Mouse (Mus musculus) neural tube, embryonic 12.5 days (tissue): ENCODE measurements at regions not wholly inside any gene's neighbourhood (a gene's known extent, or its start where the extent isn't known, plus 50 kb on each side); places are given as distances from the start of the nearest gene placed in this dataset.

Experiments
- ATAC-seq: fragments of 200-750 bp; cut with Nextera tagmentation; 2 replicates; pipeline ENCODE4 v1.8.0; 2017; ENCODE audit warnings: low read depth, mild to moderate bottlenecking, moderate TSS enrichment, moderate library complexity; ENCODE audit not compliant: low FRiP score
- H3K27ac ChIP-seq: fragments of 300-500 bp; sonication (generic); 2 replicates; pipeline ENCODE4 v1.5.1; 2016
- H3K27me3 ChIP-seq: fragments of 300-500 bp; sonication (generic); replicated peaks from 2 replicates; pipeline ENCODE4 v1.6.1; 2016; ENCODE audit warnings: mild to moderate bottlenecking
- H3K36me3 ChIP-seq: fragments of 300-500 bp; sonication (generic); 2 replicates; pipeline ENCODE4 v1.6.1; 2016; ENCODE audit warnings: mild to moderate bottlenecking
- H3K4me1 ChIP-seq: fragments of 300-500 bp; sonication (generic); 2 replicates; pipeline ENCODE4 v1.6.1; 2016
- H3K4me2 ChIP-seq: fragments of 300-500 bp; sonication (generic); replicated peaks from 2 replicates; pipeline ENCODE4 v1.6.1; 2016; ENCODE audit warnings: mild to moderate bottlenecking
- H3K4me3 ChIP-seq: fragments of 300-500 bp; sonication (generic); 2 replicates; pipeline ENCODE4 v1.5.1; 2016
- H3K9ac ChIP-seq: fragments of 300-500 bp; sonication (generic); 2 replicates; pipeline ENCODE4 v1.6.1; 2016; ENCODE audit warnings: mild to moderate bottlenecking
- H3K9me3 ChIP-seq: fragments of 300-500 bp; sonication (generic); 2 replicates; pipeline ENCODE4 v1.6.1; 2016; ENCODE audit warnings: mild to moderate bottlenecking
- WGBS: fragments of 180-500 bp; shearing (Covaris S2); methylation state at CpG from one replicate; pipeline ENCODE4 v1.1.7; 2016; 5-methylcytosine and 5-hydroxymethylcytosine counted together

DNA sequence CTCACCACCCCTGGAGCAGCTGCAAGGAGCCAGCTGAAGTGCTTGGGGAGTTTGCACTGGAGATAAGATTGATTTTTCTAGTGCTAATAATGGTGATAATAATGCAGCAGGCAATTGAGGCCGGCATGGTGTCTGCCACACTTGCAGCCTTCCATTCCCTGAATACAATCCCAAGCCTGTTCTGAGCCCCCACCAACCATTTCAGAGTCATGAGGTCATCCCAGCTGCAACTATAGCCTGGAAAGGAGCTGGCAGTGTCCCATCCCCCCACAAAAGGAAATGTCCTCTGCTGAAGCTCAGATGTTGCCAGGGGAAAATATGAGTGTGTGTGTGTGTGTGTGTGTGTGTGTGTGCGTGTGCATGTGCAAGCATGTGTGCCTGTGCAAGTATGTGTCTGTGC, 160.2 kb upstream of the Gas1 start:
- 43% methylated on average over 2 of the region's 2 CpGs for WGBS
- no peak; the same call in 1 of the 2 replicates for ATAC-seq
- H3K4me1 ChIP-seq: peaks cover 5% of the 10 kb centered on the region; the same call in 1 of the 2 replicates

DNA sequence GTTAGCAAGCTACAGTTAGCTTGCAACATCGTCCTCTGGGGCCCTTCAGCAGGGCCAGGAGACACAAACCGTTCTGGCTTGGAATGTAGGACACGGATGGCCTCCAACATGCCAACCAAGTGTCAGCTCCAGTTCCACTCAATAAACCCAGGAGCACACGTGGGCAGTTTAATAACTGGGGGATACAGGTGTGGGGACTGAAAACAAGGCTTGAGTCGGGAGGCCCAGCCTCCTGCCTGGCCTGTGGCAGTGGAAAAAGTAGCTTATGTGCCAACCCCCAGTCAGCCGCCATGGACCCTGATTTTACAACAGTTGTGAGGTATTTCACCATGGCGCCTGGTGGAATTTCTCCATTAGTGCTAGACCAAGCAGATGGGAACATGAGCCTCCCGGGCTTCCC, 160.9 kb upstream of the Gas1 start:
- H3K27me3 ChIP-seq: no peaks in the 10 kb centered on the region
- WGBS: 81% methylated on average over 8 of the region's 8 CpGs

More for the DNA sequence above, 160.2 kb upstream of the Gas1 start:
- Histone ChIP-seq H3K36me3 (no peaks in the 10 kb centered on the region), H3K4me2 (no peak overlapping the region), H3K9me3 (no peaks in the 10 kb centered on the region), H3K4me3 (no peak overlapping the region), H3K9ac (no peak overlapping the region), H3K27ac (no peak overlapping the region), H3K27me3 (no peaks in the 10 kb centered on the region)

DNA sequence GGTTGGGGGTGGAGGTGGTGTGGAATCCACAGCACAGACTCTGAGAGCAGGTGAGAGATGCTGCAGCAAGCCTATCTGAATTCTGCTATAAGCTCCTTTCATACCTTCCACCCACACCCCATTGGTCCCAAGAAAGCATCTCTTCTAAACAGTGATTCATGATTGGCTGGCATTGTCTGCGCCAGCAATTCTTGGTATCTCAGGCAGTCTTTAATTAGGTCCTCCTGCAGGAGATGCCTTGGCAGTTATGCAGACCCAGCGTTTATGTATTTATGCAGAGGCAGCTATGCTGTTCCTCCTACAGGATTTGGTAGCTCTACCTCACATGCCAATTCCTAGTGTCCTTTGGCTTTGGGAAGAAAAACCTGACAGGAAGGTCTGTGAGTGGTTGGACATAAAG, 162.9 kb upstream of the Gas1 start:
- H3K27me3 ChIP-seq: no peaks in the 10 kb centered on the region
- no peak for ATAC-seq
- H3K4me1 ChIP-seq: peaks cover 5% of the 10 kb centered on the region; the same call in 1 of the 2 replicates
- H3K27ac ChIP-seq: no peak overlapping the region
- H3K9me3 ChIP-seq: no peaks in the 10 kb centered on the region
- 90% methylated on average over 2 of the region's 2 CpGs for WGBS
- H3K4me3 ChIP-seq: no peak overlapping the region
- no peaks in the 10 kb centered on the region for H3K36me3 ChIP-seq
- no peak overlapping the region for H3K4me2 ChIP-seq
- no peak overlapping the region for H3K9ac ChIP-seq

More for the DNA sequence above, 160.9 kb upstream of the Gas1 start:
- H3K9ac ChIP-seq: no peak overlapping the region
- peaks cover 5% of the 10 kb centered on the region; the same call in 1 of the 2 replicates for H3K4me1 ChIP-seq
- no peaks in the 10 kb centered on the region for H3K9me3 ChIP-seq
- no peak overlapping the region for H3K4me2 ChIP-seq
- no peak overlapping the region for H3K27ac ChIP-seq
- no peak overlapping the region for H3K4me3 ChIP-seq
- no peaks in the 10 kb centered on the region for H3K36me3 ChIP-seq
- ATAC-seq: no peak

DNA sequence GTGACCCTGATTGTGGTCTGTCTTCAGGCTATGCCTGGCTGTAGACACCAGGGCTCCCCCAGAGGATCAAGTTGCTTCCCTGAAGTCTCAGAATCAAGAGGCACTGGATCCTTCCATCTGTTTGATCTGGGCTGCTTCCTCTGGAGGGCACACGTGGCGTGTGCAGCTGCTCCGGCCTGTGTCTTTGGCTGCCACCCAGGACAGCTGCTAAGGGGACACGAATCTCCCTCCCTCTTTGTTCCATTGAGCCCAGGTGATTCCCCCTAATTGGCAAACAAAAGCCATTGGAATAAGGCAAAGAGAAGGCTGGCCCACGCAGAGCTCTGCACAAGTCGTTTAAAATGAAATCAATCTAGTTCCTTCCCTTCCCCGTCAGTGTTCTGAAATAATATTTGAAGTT, 170.7 kb upstream of the Gas1 start:
- no peaks in the 10 kb centered on the region for H3K9me3 ChIP-seq
- H3K4me2 ChIP-seq: no peak overlapping the region
- H3K4me3 ChIP-seq: no peak overlapping the region
- H3K27me3 ChIP-seq: no peaks in the 10 kb centered on the region
- no peak overlapping the region for H3K9ac ChIP-seq
- 36% methylated on average over 7 of the region's 7 CpGs for WGBS
- no peak overlapping the region for H3K27ac ChIP-seq
- 0 out of 2 replicates have a peak, but pooled peaks cover 2% of the 10 kb centered on the region for H3K4me1 ChIP-seq
- H3K36me3 ChIP-seq: no peaks in the 10 kb centered on the region
- ATAC-seq: peak; percentile 41; the same call in 1 of the 2 replicates

DNA sequence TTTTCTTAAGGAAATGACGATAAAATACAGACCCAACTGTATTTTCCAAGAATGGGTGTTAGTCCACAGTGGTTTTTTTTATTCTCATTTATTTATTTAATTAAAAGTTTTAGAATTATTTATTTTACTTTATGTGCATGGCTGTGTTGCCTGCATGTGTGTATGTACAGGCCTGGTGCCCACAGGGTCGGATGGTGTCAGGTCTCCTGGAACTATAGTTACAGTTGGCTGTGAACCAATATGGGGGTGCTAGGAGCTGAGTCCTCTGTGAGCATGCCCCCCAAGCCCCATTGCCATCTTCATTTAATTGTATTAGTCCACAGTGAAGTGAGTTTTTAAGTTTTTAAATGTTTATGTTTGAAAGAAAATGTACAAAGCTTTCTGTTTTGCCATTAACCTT, 171.3 kb upstream of the Gas1 start:
- ATAC-seq: no peak
- Histone ChIP-seq H3K9ac (no peak overlapping the region), H3K36me3 (no peaks in the 10 kb centered on the region), H3K4me2 (no peak overlapping the region), H3K4me3 (no peak overlapping the region), H3K27ac (no peak overlapping the region), H3K4me1 (0 out of 2 replicates have a peak, but pooled peaks cover 2% of the 10 kb centered on the region), H3K9me3 (no peaks in the 10 kb centered on the region), H3K27me3 (no peaks in the 10 kb centered on the region)
- WGBS: 78% methylated on average over 2 of the region's 2 CpGs

DNA sequence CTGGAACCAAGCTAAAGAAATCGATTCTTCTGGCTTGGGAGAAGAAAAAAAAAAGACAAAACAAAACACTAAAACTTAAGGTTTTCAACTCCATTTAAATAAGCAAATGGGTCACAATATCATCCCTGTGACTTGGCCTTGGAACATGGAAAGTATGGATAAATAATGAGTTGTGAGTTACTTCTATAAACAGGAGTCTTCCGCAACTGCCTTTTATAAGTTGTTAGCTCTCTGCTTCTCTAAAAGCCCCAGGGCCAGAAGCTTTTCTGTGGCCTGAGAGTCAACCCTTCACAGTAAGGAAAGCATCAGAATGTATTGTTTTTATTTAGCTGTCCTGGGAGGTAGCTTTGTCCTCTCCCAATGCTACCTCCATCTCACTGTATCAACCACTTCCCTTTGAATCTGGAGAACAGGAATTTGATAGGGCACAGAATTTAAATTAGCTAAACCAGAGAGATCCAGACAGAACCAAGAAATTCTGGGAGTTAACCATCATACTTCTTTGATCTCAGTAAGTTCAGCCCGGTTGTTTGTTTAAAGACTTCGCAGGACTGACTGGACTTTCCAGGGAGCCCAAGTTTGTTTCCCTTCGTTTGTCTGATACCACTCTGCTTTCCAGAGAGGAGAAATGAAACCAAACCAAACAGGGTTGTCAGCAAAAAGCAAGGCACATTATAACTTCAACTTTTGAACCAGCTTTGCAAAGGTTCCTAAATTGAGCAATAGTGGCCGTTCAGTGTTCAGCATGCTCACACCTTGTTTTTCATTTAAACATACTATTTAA, 178.7 kb upstream of the Gas1 start:
- no peak overlapping the region for H3K9ac ChIP-seq
- no peak overlapping the region for H3K4me2 ChIP-seq
- H3K9me3 ChIP-seq: no peaks in the 10 kb centered on the region
- no peaks in the 10 kb centered on the region for H3K36me3 ChIP-seq
- no peaks in the 10 kb centered on the region for H3K4me1 ChIP-seq
- ATAC-seq: no peak
- no peak overlapping the region for H3K4me3 ChIP-seq
- H3K27ac ChIP-seq: no peak overlapping the region
- no peaks in the 10 kb centered on the region for H3K27me3 ChIP-seq
- WGBS: 84% methylated on average over 6 of the region's 6 CpGs

DNA sequence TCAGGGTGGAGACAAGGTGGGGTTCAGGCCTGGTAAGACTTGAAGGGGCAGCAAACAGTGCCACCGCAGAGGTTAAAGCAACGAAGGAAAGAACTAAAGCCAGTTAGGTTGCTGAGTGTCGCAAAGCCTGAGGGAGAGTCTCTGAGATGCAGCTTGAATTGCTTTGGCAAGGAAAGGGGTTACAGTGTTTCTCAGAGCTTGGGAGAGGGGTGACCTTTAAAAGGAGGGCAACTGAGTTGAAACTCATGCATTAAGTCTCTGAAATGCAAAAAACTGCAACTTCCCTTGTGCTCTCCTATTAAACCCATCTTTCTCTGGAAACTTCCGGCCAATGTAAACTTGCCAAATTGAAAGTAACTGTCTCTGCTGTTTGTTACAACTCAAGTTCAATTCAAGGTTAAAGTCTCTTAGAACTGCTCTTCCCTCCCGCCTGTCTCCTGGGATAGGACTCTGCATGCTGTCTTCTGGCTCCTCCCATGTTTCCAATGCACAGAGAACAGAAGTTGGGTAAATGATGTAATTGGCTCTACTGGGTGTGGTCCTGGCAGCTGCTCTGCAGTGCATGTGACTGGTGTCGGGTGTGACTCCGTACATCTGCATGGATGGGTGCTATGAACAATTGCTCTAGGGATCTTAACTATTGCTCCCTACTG, 181.4 kb upstream of the Gas1 start:
- Histone ChIP-seq H3K4me1 (no peaks in the 10 kb centered on the region), H3K36me3 (no peaks in the 10 kb centered on the region)

DNA sequence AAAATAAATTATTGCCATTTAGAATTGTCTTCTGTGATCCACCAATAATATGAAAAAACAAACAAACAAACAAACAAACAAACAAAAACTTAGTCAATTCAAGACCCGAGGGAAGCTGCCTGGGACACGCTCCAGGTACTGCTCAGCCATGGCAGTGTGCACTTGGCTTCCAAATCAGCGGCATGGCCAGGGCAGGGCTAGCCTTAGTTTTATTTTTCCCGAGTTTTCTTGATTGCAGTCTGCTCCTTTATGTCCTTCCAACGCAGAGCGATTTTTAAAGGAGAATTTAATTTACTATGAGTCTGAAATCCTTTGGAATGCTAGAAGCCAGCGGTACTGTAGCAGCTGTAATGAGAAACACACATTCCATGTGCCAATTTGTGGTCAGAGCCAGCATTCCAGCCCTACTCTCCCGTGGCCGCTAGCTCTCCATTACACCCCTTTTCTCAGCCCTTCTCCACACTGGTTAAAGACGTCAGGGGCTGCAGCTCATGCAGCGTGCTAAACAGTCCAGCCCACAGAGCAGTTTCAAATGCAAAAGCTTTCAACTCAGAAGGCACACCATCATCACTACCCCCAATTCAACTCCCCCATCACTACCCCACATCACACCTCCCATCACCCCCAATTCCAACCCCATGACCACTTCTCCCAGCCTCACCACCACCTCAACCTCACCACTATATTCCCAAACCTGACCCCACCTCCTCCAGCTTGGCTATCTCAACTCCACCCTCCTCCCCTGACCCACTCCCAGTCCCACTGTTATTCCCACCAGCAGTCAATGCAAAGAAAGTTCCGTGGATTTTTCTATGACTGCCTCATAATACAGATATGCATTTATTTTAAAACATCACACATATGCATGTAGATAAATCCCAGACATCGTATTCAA, 187.9 kb upstream of the Gas1 start:
- H3K4me1 ChIP-seq: no peaks in the 10 kb centered on the region
- H3K9ac ChIP-seq: no peak overlapping the region
- H3K27ac ChIP-seq: no peak overlapping the region
- no peak overlapping the region for H3K4me2 ChIP-seq
- no peaks in the 10 kb centered on the region for H3K27me3 ChIP-seq
- WGBS: 70% methylated on average over 13 of the region's 13 CpGs
- no peak overlapping the region for H3K4me3 ChIP-seq
- ATAC-seq: no peak
- no peaks in the 10 kb centered on the region for H3K9me3 ChIP-seq
- no peaks in the 10 kb centered on the region for H3K36me3 ChIP-seq

More for the DNA sequence above, 181.4 kb upstream of the Gas1 start:
- no peak overlapping the region for H3K27ac ChIP-seq
- H3K9me3 ChIP-seq: no peaks in the 10 kb centered on the region
- H3K27me3 ChIP-seq: no peaks in the 10 kb centered on the region
- H3K9ac ChIP-seq: no peak overlapping the region
- no peak overlapping the region for H3K4me2 ChIP-seq
- 88% methylated on average over 7 of the region's 7 CpGs for WGBS
- H3K4me3 ChIP-seq: no peak overlapping the region
- no peak for ATAC-seq

DNA sequence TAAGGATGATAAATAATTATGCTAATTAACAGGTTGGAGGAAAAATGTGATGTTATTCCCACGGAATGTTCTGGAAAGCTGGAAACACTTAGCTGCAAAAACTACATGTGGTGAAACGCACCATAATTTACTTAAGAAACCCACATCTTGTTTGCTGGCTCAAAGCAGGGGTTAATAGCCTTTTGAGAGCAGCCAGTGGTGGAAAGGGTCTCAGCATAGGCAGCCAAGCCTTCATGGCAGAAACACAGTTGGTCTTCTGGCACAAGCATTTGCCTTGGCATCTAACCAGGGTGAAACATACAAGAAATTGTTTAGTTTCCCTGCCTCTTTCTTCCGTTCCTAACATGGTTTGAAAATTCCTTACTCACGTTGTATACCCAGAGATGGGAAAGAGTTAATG, 192.1 kb upstream of the Gas1 start:
- no peaks in the 10 kb centered on the region for H3K4me1 ChIP-seq
- no peak overlapping the region for H3K9ac ChIP-seq
- 88% methylated on average over 4 of the region's 4 CpGs for WGBS
- no peaks in the 10 kb centered on the region for H3K36me3 ChIP-seq
- H3K4me2 ChIP-seq: no peak overlapping the region
- no peak overlapping the region for H3K27ac ChIP-seq
- H3K27me3 ChIP-seq: no peaks in the 10 kb centered on the region
- ATAC-seq: no peak
- H3K9me3 ChIP-seq: no peaks in the 10 kb centered on the region
- no peak overlapping the region for H3K4me3 ChIP-seq

DNA sequence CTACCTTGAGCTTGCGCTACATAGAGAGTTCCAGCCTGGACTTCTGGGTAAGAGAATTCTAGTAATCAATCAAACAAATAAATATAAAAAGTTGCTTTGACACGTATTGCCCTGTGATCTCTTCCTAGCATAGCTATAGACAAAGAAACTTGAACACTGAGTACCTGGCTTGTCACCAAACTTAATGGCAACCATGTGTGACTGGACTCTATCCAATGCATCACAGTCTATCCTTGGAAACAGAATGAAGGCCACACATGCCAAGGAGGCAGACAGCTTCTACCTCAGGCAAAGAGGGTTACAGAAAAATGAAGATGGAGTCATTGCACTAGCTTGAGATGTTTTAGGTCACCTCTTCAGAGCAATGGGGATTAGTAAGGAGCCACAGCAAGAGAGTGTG, 194.5 kb upstream of the Gas1 start:
- WGBS: 88% methylated on average over 2 of the region's 2 CpGs
- no peak overlapping the region for H3K4me3 ChIP-seq
- H3K27me3 ChIP-seq: no peaks in the 10 kb centered on the region
- H3K4me1 ChIP-seq: no peaks in the 10 kb centered on the region
- no peak overlapping the region for H3K4me2 ChIP-seq
- no peak overlapping the region for H3K27ac ChIP-seq
- no peak for ATAC-seq
- no peak overlapping the region for H3K9ac ChIP-seq
- no peaks in the 10 kb centered on the region for H3K36me3 ChIP-seq
- no peaks in the 10 kb centered on the region for H3K9me3 ChIP-seq

DNA sequence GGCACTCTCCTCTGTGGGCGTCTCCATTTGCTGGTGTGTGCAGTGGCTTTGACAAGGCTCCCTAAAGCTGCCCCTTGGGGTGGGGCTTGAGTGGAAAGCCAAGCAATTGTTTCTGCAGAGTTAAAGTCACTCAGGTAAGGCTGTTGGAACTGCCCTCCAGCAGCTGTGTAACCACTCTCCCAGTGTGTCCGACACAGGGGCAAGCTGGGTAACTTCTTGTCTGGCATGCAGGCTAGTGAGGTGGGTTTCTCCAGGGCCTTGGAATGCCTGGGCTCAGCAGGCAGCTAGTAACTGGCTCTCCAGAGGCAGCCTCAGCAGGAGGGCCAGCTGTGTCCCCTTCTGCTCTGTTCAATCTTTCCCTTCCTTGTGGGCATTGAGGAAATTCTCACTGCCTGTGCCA, 199.5 kb upstream of the Gas1 start:
- Histone ChIP-seq H3K4me1 (no peaks in the 10 kb centered on the region), H3K27me3 (no peaks in the 10 kb centered on the region), H3K9me3 (no peaks in the 10 kb centered on the region), H3K9ac (no peak overlapping the region), H3K27ac (no peak overlapping the region), H3K4me2 (no peak overlapping the region), H3K36me3 (no peaks in the 10 kb centered on the region), H3K4me3 (no peak overlapping the region)
- whole genome bisulfite sequencing: 66% methylated on average over 2 of the region's 2 CpGs
- no peak for ATAC-seq

DNA sequence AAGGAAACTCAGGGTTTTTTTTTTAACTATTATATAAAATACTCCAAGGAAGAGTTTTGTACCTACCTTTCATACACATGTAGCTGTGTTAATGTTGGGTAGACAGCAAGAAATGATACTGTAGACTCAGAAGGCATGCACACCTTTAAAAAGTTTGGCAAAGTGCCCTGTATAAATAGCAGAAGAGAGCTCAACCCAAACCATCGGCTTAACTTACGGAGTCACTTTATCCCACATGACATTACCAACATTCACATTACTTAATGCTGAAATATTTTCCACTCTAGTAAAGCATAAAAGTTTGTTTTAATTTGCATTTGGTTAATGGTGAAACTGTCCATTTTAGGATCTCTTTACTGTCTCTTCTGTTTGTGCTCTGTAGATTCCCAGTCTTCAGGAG, 205.7 kb upstream of the Gas1 start:
- Histone ChIP-seq H3K27me3 (no peaks in the 10 kb centered on the region), H3K27ac (no peak overlapping the region), H3K4me1 (no peaks in the 10 kb centered on the region), H3K36me3 (no peaks in the 10 kb centered on the region), H3K4me3 (no peak overlapping the region), H3K9me3 (peaks cover 5% of the 10 kb centered on the region; the same call in 1 of the 2 replicates), H3K9ac (no peak overlapping the region), H3K4me2 (no peak overlapping the region)
- no peak for ATAC-seq
- WGBS: 90% methylated on average over 2 of the region's 2 CpGs
